Mouse (Mus musculus): ENCODE results near the gene Ascc3.

DNA sequence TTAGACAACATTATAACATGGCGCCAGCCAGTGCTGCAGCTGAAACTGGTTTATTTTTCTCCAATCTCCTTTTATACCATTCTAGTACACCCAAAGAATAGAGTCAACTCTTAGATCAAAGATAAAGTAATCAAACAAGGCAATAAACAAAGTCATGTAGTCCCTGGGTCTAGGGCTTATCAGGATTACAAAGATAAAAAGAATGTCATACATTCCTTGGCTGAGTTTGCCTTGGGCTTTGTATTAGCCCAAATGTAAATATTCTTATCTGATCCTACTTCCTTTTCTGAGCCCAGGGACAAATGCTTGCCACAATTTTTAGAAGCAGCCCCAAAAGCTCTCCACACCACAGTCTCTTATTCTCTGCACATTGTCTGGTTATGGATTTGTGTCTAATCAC lies 7.7 kb upstream of the Ascc3 start:
- no peak for TF ChIP-seq CTCF (IDR thresholded peaks at IDR 0.05)
- TF ChIP-seq EP300 (IDR thresholded peaks at IDR 0.05): peak; percentile 44; the same call in 1 of the 2 replicates
